Mouse (Mus musculus) testis, adult 2 months (tissue): Measurements from ENCODE around the gene Rap2c.

Experiments used
- CTCF ChIP-seq: fragments of 200-500 bp; IDR thresholded peaks from 2 replicates; pipeline ENCODE4 v1.5.1; 2012; ENCODE audit warnings: low read depth, mild to moderate bottlenecking, inconsistent platforms, low read length, moderate library complexity; ENCODE audit not compliant: control insufficient read depth, insufficient read depth, insufficient replicate concordance
- POLR2A ChIP-seq: fragments of 200-500 bp; IDR thresholded peaks from 2 replicates; pipeline ENCODE4 v1.6.1; 2012; ENCODE audit warnings: low read depth, mild to moderate bottlenecking, inconsistent platforms, low read length, moderate library complexity; ENCODE audit not compliant: control insufficient read depth

DNA sequence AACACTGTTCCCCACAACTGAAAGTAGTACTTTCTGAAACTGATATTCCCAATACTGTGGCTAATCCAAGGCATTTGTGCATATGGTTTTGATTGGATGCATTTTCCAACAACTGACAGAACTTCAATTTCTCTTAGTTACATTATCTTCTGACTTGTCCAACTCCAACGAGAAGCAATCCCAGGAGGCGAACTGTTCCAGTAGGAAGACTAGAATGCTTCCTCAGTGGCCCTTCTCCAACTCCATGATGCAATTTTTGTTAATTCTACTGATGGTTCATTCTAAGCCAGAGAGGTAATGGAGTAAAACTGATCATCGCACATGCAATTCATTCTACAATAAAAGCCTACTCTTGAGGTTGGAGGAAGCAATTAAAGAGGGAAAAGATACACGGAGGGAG lies 7.5 kb downstream of the Rap2c start:
- TF ChIP-seq CTCF (no peak), POLR2A (no peak)
